17 mouse cellular contexts compared by ENCODE assay signal in the genomic region with DNA sequence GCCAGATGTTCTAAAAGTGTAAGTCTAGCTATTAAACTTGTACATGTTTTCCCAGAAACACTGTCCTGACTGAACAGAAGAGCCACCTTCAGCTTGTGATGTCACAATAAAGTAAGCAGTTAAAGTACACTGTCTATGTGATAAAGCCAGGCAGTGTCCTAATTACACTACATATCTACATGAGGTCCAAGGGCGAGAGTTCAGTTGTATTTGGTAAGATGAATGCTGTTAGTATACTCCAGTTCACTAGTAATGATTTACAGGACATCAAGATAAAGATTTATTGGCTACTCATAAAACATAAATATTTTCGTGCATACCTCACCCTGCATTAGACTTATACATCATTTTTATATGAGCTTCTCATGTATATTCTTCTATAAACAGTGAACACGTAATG.
"Had no signal": no experiment of that assay in that cellular context is flagged by ENCODE, and none has a peak within 500 bp of the region (broad histone marks: within the 10 kb centered on the region; RNA-seq: fewer than 3 reads in every experiment).

No protein-coding gene starts in this region.

- H3K36me3 ChIP-seq: lung, embryonic 15.5 days; midbrain, embryonic 13.5 days; midbrain, embryonic 15.5 days; neural tube, embryonic 12.5 days; stomach, embryonic 15.5 days had no signal

- H3K9ac ChIP-seq: liver, postnatal 0 days; lung, embryonic 15.5 days; midbrain, embryonic 13.5 days; midbrain, embryonic 15.5 days; neural tube, embryonic 12.5 days; stomach, embryonic 15.5 days had no signal

- H3K4me1 ChIP-seq: lung, embryonic 15.5 days; midbrain, embryonic 13.5 days; midbrain, embryonic 15.5 days; neural tube, embryonic 12.5 days; stomach, embryonic 15.5 days had no signal

- H3K27me3 ChIP-seq: lung, embryonic 15.5 days; megakaryocyte, embryonic 14.5 days; midbrain, embryonic 13.5 days; midbrain, embryonic 15.5 days; neural tube, embryonic 12.5 days; stomach, embryonic 15.5 days had no signal

- H3K27ac ChIP-seq: lung, embryonic 15.5 days; macrophage; midbrain, embryonic 13.5 days; midbrain, embryonic 15.5 days; neural tube, embryonic 12.5 days; stomach, embryonic 15.5 days; stomach, postnatal 0 days had no signal

- ATAC-seq: liver, postnatal 0 days; lung, postnatal 0 days; midbrain, embryonic 13.5 days; midbrain, embryonic 15.5 days had no signal

- H3K4me2 ChIP-seq: lung, embryonic 15.5 days; midbrain, embryonic 11.5 days; midbrain, embryonic 13.5 days; midbrain, embryonic 15.5 days; neural tube, embryonic 12.5 days; stomach, embryonic 15.5 days had no signal

- H3K9me3 ChIP-seq: lung, embryonic 15.5 days; megakaryocyte, embryonic 14.5 days; midbrain, embryonic 13.5 days; midbrain, embryonic 15.5 days; neural tube, embryonic 12.5 days; stomach, embryonic 15.5 days had no signal

- DNase-seq: liver, postnatal 0 days; lung, adult 2 months; lung, postnatal 14 days; right cerebral cortex, postnatal 14 days; right cerebral cortex, postnatal 4 days; spleen, adult 18-20 months; thymus, postnatal 4 days had no signal

- H3K4me3 ChIP-seq: lung, embryonic 15.5 days; megakaryocyte, embryonic 14.5 days; midbrain, embryonic 13.5 days; midbrain, embryonic 15.5 days; neural tube, embryonic 12.5 days; stomach, embryonic 15.5 days had no signal
